12 mouse cellular contexts compared by ENCODE assay signal in the genomic region with DNA sequence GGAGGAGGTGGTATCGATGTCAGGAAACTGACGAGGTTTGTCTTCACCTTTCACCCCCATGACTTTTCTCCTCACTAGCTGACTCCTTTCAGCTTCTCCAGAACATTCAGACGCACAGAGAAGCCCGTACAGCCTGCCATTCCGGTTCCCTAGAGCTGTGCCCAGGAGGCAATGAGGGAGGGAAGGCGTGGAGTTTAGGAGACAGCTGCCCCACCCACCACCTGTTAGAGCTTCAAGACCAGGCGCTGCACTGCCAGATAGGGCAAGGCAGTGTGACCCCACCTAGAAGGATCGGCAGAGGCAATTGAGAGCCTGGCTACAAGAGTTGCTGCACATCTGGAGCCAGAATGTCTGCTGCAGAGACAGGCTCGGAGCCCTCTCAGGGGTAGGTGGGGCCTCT. TPM values are rescaled to one million over a fixed set of nuclear protein-coding genes. Genes with fewer than 3 reads are reported as not detected.
DNase-seq lines count a peak whose midpoint lies in the region; ATAC-seq and TF ChIP-seq lines count a peak whose summit lies in the region.
"Had no signal": no experiment of that assay in that cellular context is flagged by ENCODE, and none has a peak within 500 bp of the region (broad histone marks: within the 10 kb centered on the region; RNA-seq: fewer than 3 reads in every experiment).

Gene Aldh3b2 (plus strand): TSS at position 100 of the 400 bp plus-strand sequence.

- H3K9me3 ChIP-seq in embryonic facial prominence, embryonic 15.5 days (replicated peaks), result no peaks in the 10 kb centered on the region
- H3K9me3 ChIP-seq in liver, embryonic 12.5 days (replicated peaks), result no peaks in the 10 kb centered on the region
- H3K9me3 ChIP-seq in stomach, embryonic 14.5 days (ENCODE audit: control insufficient read depth, low read depth, low read length), result no peaks in the 10 kb centered on the region
- no peaks in the 10 kb centered on the region for H3K9me3 ChIP-seq in midbrain, postnatal 0 days (ENCODE audit: low read length)
- H3K9me3 ChIP-seq: limb, embryonic 13.5 days had no signal

- H3K4me2 ChIP-seq in embryonic facial prominence, embryonic 15.5 days (replicated peaks), result peak within 1 kb of the TSS; percentile 12; the same call in 1 of the 2 replicates
- H3K4me2 ChIP-seq in liver, embryonic 12.5 days, result peak within 1 kb of the TSS; percentile 32
- no peak within 1 kb of the TSS for H3K4me2 ChIP-seq in stomach, embryonic 14.5 days (replicated peaks; ENCODE audit: low read depth, low read length)
- H3K4me2 ChIP-seq in midbrain, postnatal 0 days (ENCODE audit: low read depth, low read length, poor library complexity, severe bottlenecking), result no peak within 1 kb of the TSS
- H3K4me2 ChIP-seq: limb, embryonic 13.5 days had no signal

- no peaks in the 10 kb centered on the region for H3K27me3 ChIP-seq in embryonic facial prominence, embryonic 15.5 days
- H3K27me3 ChIP-seq in liver, embryonic 12.5 days (replicated peaks), result peaks cover 28% of the 10 kb centered on the region
- H3K27me3 ChIP-seq in stomach, embryonic 14.5 days (ENCODE audit: control insufficient read depth, insufficient read depth, low read length), result no peaks in the 10 kb centered on the region
- H3K27me3 ChIP-seq in midbrain, postnatal 0 days (ENCODE audit: insufficient read depth, low read length), result no peaks in the 10 kb centered on the region
- H3K27me3 ChIP-seq: limb, embryonic 13.5 days had no signal

- H3K27ac ChIP-seq in embryonic facial prominence, embryonic 15.5 days (replicated peaks), result peak within 1 kb of the TSS; percentile 65
- H3K27ac ChIP-seq in liver, embryonic 12.5 days, result no peak within 1 kb of the TSS
- no peak within 1 kb of the TSS for H3K27ac ChIP-seq in stomach, embryonic 14.5 days (ENCODE audit: low read length)
- H3K27ac ChIP-seq in midbrain, postnatal 0 days (ENCODE audit: low read depth, low read length), result no peak within 1 kb of the TSS
- H3K27ac ChIP-seq: limb, embryonic 13.5 days had no signal

- ATAC-seq in embryonic facial prominence, embryonic 15.5 days (ENCODE audit: insufficient number of reproducible peaks, low FRiP score, low TSS enrichment, low read depth), result peak; percentile 40; the same call in 1 of the 2 replicates
- peak; percentile 86 for ATAC-seq in liver, embryonic 12.5 days
- ATAC-seq in stomach, embryonic 14.5 days (ENCODE audit: insufficient number of reproducible peaks, insufficient read depth, low FRiP score, low read depth), result peak; percentile 71; the same call in 1 of the 2 replicates
- no peak for ATAC-seq in midbrain, postnatal 0 days (ENCODE audit: low FRiP score)
- ATAC-seq: Patski had no signal

- DNase-seq in adrenal gland, postnatal 14 days, result peak; percentile 21
- DNase-seq in adrenal gland, adult 18-20 months (ENCODE audit: low spot score in 2 of 2), result no peak
- DNase-seq in midbrain, postnatal 0 days (ENCODE audit: low spot score), result no peak
- DNase-seq in left cerebral cortex, adult 18-20 months (ENCODE audit: low spot score in 2 of 2), result no peak
- no peak for DNase-seq in cerebellum, postnatal 10 days
- DNase-seq: cerebellum, adult 11 months; kidney, adult 18-20 months had no signal

- WGBS in embryonic facial prominence, embryonic 15.5 days, result 19% methylated on average over 9 of the region's 9 CpGs
- WGBS in liver, embryonic 12.5 days (ENCODE audit: insufficient replicate concordance), result 31% methylated on average over 9 of the region's 9 CpGs
- 22% methylated on average over 9 of the region's 9 CpGs for WGBS in stomach, embryonic 14.5 days
- 57% methylated on average over 9 of the region's 9 CpGs for WGBS in midbrain, postnatal 0 days

- H3K36me3 ChIP-seq in embryonic facial prominence, embryonic 15.5 days, result no peaks in the 10 kb centered on the region
- no peaks in the 10 kb centered on the region for H3K36me3 ChIP-seq in liver, embryonic 12.5 days
- H3K36me3 ChIP-seq in stomach, embryonic 14.5 days (ENCODE audit: control insufficient read depth, insufficient read depth, low read length), result no peaks in the 10 kb centered on the region
- H3K36me3 ChIP-seq in midbrain, postnatal 0 days (ENCODE audit: insufficient read depth, low read length), result no peaks in the 10 kb centered on the region
- H3K36me3 ChIP-seq: limb, embryonic 13.5 days had no signal

- H3K9ac ChIP-seq in embryonic facial prominence, embryonic 15.5 days, result no peak within 1 kb of the TSS
- H3K9ac ChIP-seq in liver, embryonic 12.5 days, result 0 out of 2 replicates have a peak within 1 kb of the TSS, but pooled peaks have one; percentile 22
- no peak within 1 kb of the TSS for H3K9ac ChIP-seq in stomach, embryonic 14.5 days (replicated peaks; ENCODE audit: low read depth, low read length)
- H3K9ac ChIP-seq in midbrain, postnatal 0 days (replicated peaks; ENCODE audit: low read length, poor library complexity, severe bottlenecking), result no peak within 1 kb of the TSS
- H3K9ac ChIP-seq: limb, embryonic 13.5 days had no signal

- H3K4me1 ChIP-seq in embryonic facial prominence, embryonic 15.5 days, result peaks cover 12% of the 10 kb centered on the region
- peaks cover 25% of the 10 kb centered on the region for H3K4me1 ChIP-seq in liver, embryonic 12.5 days
- no peaks in the 10 kb centered on the region for H3K4me1 ChIP-seq in stomach, embryonic 14.5 days (ENCODE audit: control insufficient read depth, insufficient read depth, low read length)
- H3K4me1 ChIP-seq in midbrain, postnatal 0 days (ENCODE audit: insufficient read depth, low read length), result no peaks in the 10 kb centered on the region

- no peak for TF ChIP-seq CTCF in midbrain, postnatal 0 days (IDR thresholded peaks at IDR 0.05)

- no peak within 1 kb of the TSS for H3K4me3 ChIP-seq in embryonic facial prominence, embryonic 15.5 days (replicated peaks)
- H3K4me3 ChIP-seq in liver, embryonic 12.5 days, result no peak within 1 kb of the TSS
- H3K4me3 ChIP-seq in stomach, embryonic 14.5 days (ENCODE audit: low read depth, low read length), result no peak within 1 kb of the TSS
- no peak within 1 kb of the TSS for H3K4me3 ChIP-seq in midbrain, postnatal 0 days (ENCODE audit: low read depth, low read length)
- H3K4me3 ChIP-seq: limb, embryonic 13.5 days had no signal

RNA-seq across cellular contexts. Expression of gene Aldh3b2, which starts in this region (rescaled TPM):
- 7.6 and 11.6 TPM in 2 replicates for total RNA-seq in adrenal gland, postnatal 14 days (2021)
- total RNA-seq in adrenal gland, adult 18-20 months (2021), result 10 to 100 TPM in 1 of 2 experiments, 1 to 10 TPM in 1; 6.7 to 13.8 TPM
- 22.8 and 25.3 TPM in 2 replicates for polyA plus RNA-seq in embryonic facial prominence, embryonic 15.5 days (2015; fragmentation: Nextera tagmentation; extraction: Ambion mirVana)
- 0.14 and 0.22 TPM in 2 replicates for polyA plus RNA-seq in liver, embryonic 12.5 days (2016; fragmentation: Nextera tagmentation; extraction: Ambion mirVana)
- 11.7 and 14.4 TPM in 2 replicates for polyA plus RNA-seq in stomach, embryonic 14.5 days (2014; fragmentation: Nextera tagmentation; extraction: Ambion mirVana)
- total RNA-seq in midbrain, postnatal 0 days (2014; rRNA removed), result 2.4 and 2.8 TPM in 2 replicates
- polyA plus RNA-seq in midbrain, postnatal 0 days (2015; fragmentation: Nextera tagmentation; extraction: Ambion mirVana), result 2.6 TPM in 2 replicates
- 1 to 10 TPM; 1.1 to 1.3 TPM for total RNA-seq in left cerebral cortex, adult 18-20 months (2021)

Comparison
In these comparisons a context has a peak if more than half of its experiments do, and no peak if none do; other contexts are left out.
1. Peak in ATAC-seq, H3K9ac ChIP-seq and H3K4me2 ChIP-seq in liver, embryonic 12.5 days; RNA of the gene not detected or under 1 TPM.